Mouse (Mus musculus) gastrocnemius, postnatal 4 days (tissue): ENCODE results near the gene Ebp. TPM values are rescaled to one million over a fixed set of nuclear protein-coding genes. Genes with fewer than 3 reads are reported as not detected.

ENCODE experiments used
- total RNA-seq, 2 experiments: library from RNA; stranded (reverse); gene quantifications; 2 replicates each; pipeline ENCODE4 v1.2.3; 2021

The Ebp gene
- total RNA-seq, 2 experiments from 2014 or later = 22.3 to 24.1 TPM

Other genes starting within 250 kb of the Ebp start
- gene Hdac6, start 245.6 kb downstream of the Ebp start, total RNA-seq = 10 to 100 TPM; 11.0 to 13.1 TPM
- gene Gata1, start 215.4 kb downstream of the Ebp start, total RNA-seq = under 1 TPM; 0.27 to 0.54 TPM
- not detected for gene Glod5, start 175.0 kb downstream of the Ebp start, total RNA-seq
- 10 to 100 TPM; 14.7 to 14.9 TPM for gene Suv39h1, start 118.8 kb downstream of the Ebp start, total RNA-seq
- gene Was, start 103.0 kb downstream of the Ebp start, total RNA-seq = 1 to 10 TPM; 2.8 TPM
- 10 to 100 TPM; 29.5 to 34.2 TPM for gene Wdr13, start 60.6 kb downstream of the Ebp start, total RNA-seq
- 100 to 1,000 TPM; 359 to 459 TPM for gene Rbm3, start 47.6 kb downstream of the Ebp start, total RNA-seq
- gene Tbc1d25, start 17.3 kb downstream of the Ebp start, total RNA-seq = 1 to 10 TPM; 4.6 to 6.1 TPM
- gene Porcn, start 13.0 kb upstream of the Ebp start, total RNA-seq = 1 to 10 TPM; 4.2 to 5.4 TPM
- 10 to 100 TPM; 13.4 to 14.8 TPM for gene Ftsj1, start 58.9 kb upstream of the Ebp start, total RNA-seq
- under 1 TPM in 1 of 2 experiments, not detected in 1; 0.36 TPM for gene Slc38a5, start 77.6 kb upstream of the Ebp start, total RNA-seq
- not detected for gene Ssxb10, start 133.9 kb upstream of the Ebp start, total RNA-seq
- gene Ssxb9, start 173.5 kb upstream of the Ebp start, total RNA-seq = not detected
- gene Ssxb1, start 219.8 kb upstream of the Ebp start, total RNA-seq = not detected